Mouse (Mus musculus) bone marrow, adult 2 months (tissue): ENCODE results near the gene Sdk2.

Experiments used
- CTCF ChIP-seq: fragments of 200-500 bp; IDR thresholded peaks from 2 replicates; pipeline ENCODE4 v1.5.1; 2011; ENCODE audit warnings: low read length, control low read depth; ENCODE audit not compliant: control insufficient read depth, insufficient read depth
- POLR2A ChIP-seq: fragments of 200-500 bp; IDR thresholded peaks from 2 replicates; pipeline ENCODE4 v1.6.1; 2011; ENCODE audit warnings: low read depth, mild to moderate bottlenecking, control low read depth, low read length, borderline replicate concordance; ENCODE audit not compliant: control insufficient read depth

DNA sequence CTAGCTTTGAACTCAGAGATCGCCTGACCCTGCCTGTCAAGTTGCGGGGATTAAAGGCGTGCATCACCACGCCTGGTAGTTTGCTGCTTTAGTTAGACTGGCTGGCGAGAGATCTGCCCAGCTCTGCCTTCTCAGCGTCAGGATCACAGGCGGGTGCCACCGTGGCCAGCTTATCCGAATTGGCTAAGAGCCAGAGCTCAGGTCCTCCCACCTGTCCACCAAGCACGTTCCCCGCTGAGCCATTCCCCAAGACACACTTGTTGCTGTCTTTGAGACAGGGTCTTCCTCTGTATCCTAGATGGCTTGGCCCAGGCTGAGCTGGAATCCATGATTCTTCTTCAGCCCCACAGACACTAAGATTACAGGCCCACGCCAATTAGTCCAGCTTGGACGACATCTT lies 211.2 kb downstream of the Sdk2 start:
- no peak for TF ChIP-seq CTCF
- TF ChIP-seq POLR2A, result no peak
